Mouse (Mus musculus): ENCODE results near the gene Foxp1.

DNA sequence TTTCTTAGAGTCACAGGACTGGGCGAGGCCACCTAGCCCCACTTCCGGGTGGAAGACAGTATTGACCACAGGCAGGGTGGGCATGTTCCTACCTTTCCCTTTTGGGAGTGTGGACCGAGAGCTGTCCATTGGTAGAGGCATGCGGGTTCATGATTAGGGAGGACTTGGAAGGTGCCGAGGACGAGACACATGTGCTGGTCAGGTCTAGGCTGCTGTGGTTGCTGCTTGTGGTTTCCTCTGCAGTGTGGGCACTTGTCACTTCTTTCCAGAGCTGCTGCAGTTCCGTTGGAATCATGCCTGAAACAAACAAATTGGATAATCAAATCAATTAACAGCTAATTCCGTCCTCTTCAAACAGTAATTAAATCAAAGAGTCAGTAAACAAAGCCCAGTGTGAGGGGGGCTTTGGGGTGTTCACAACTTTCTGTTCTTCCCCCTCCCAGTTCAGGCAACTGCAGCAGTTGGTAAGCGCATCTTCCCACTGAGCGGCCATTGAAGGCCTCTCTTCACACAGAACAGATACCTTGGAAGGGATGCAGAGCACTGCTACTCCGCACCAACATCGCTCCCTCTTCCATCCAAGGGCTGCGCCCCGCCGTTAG is 519.3 kb downstream of the Foxp1 start:
- TF ChIP-seq GATA1 (IDR thresholded peaks at IDR 0.05; ENCODE audit: borderline replicate concordance, low read length) (no peak), FLI1 (IDR thresholded peaks at IDR 0.05; ENCODE audit: low read length) (no peak)
